Mouse (Mus musculus) CH12.LX (cell line): ENCODE data around the gene Nck2. TPM values are rescaled to one million over a fixed set of nuclear protein-coding genes. Genes with fewer than 3 reads are reported as not detected.

ENCODE experiments used
- DNase-seq: peaks from one replicate; pipeline ENCODE4 v3.0.0-alpha.2; 2013; ENCODE audit errors: extremely low read depth
- H3K27ac ChIP-seq: 2 replicates; pipeline ENCODE4 v1.5.1; 2012; ENCODE audit warnings: low read depth, mild to moderate bottlenecking, control low read depth, moderate library complexity; ENCODE audit not compliant: insufficient read depth
- H3K27me3 ChIP-seq: replicated peaks from 2 replicates; pipeline ENCODE3; 2012; ENCODE audit warnings: inconsistent platforms
- H3K36me3 ChIP-seq, 2 experiments: replicated peaks in 1 of 2; 2 replicates each; pipeline versions ENCODE3 to v1.6.1; 2012; ENCODE audit warnings: inconsistent platforms in 1 of 2, low read length in 1 of 2, mild to moderate bottlenecking in 1 of 2, mixed read lengths in 1 of 2, moderate library complexity in 1 of 2; ENCODE audit not compliant: control insufficient read depth in 1 of 2, insufficient read depth in 1 of 2
- H3K4me1 ChIP-seq, 2 experiments: 2 replicates each; pipeline ENCODE4 v1.6.1; 2012; ENCODE audit warnings: inconsistent platforms in 1 of 2, moderate library complexity in 1 of 2; ENCODE audit not compliant: insufficient read depth in 2 of 2, control insufficient read depth in 1 of 2
- H3K4me2 ChIP-seq: 2 replicates; pipeline ENCODE4 v1.6.1; 2012; ENCODE audit warnings: low read depth, mild to moderate bottlenecking, control low read depth; ENCODE audit not compliant: poor library complexity, insufficient read depth, severe bottlenecking
- H3K4me3 ChIP-seq, 3 experiments: fragments of 150-350 bp in 1 of 3; sonication (generic) in 1 of 3; replicated peaks in 1 of 3; 2 replicates each; pipeline versions ENCODE3 to v1.5.1; 2011 to 2012; ENCODE audit warnings: low read depth in 2 of 3, low read length in 2 of 3, mild to moderate bottlenecking in 2 of 3, moderate library complexity in 2 of 3, control low read depth in 1 of 3, improper control_type of control experiment in 1 of 3, inconsistent platforms in 1 of 3, mixed read lengths in 1 of 3; ENCODE audit not compliant: poor library complexity in 1 of 3
- H3K79me2 ChIP-seq: replicated peaks from 2 replicates; pipeline ENCODE4 v1.6.1; 2012; ENCODE audit warnings: mild to moderate bottlenecking, moderate library complexity; ENCODE audit not compliant: control insufficient read depth, poor library complexity, insufficient read depth, severe bottlenecking; ENCODE audit errors: extremely low read depth
- H3K9ac ChIP-seq: 2 replicates; pipeline ENCODE4 v1.6.1; 2012; ENCODE audit warnings: low read depth, mild to moderate bottlenecking, control low read depth, moderate library complexity; ENCODE audit not compliant: insufficient read depth
- H3K9me3 ChIP-seq: replicated peaks from 2 replicates; pipeline ENCODE3; 2012; ENCODE audit warnings: low read length, inconsistent platforms, mixed read lengths
- CHD2 ChIP-seq: IDR thresholded peaks from 2 replicates; pipeline ENCODE4 v1.6.1; 2011; ENCODE audit warnings: low read length, improper control_type of control experiment
- CTCF ChIP-seq, 2 experiments: IDR thresholded peaks in 1 of 2; conservative IDR thresholded peaks in 1 of 2; 2 replicates each; pipeline ENCODE4 v1.5.1; 2011 to 2012; ENCODE audit warnings: low read depth in 2 of 2, low read length in 2 of 2, improper control_type of control experiment in 1 of 2, inconsistent platforms in 1 of 2, mild to moderate bottlenecking in 1 of 2, moderate library complexity in 1 of 2
- ELF1 ChIP-seq: IDR thresholded peaks from 2 replicates; pipeline ENCODE4 v1.6.1; 2014; ENCODE audit warnings: low read depth, mild to moderate bottlenecking, inconsistent platforms, low read length, improper control_type of control experiment
- EP300 ChIP-seq: IDR thresholded peaks from 2 replicates; pipeline ENCODE4 v1.6.1; 2011; ENCODE audit warnings: low read length, improper control_type of control experiment
- ETS1 ChIP-seq: conservative IDR thresholded peaks from 2 replicates; pipeline ENCODE4 v1.6.1; 2012; ENCODE audit warnings: low read depth, mild to moderate bottlenecking, inconsistent platforms, low read length, improper control_type of control experiment, moderate library complexity
- GABPA ChIP-seq: IDR thresholded peaks from 2 replicates; pipeline ENCODE4 v1.6.1; 2012; ENCODE audit warnings: low read depth, low read length, improper control_type of control experiment, inconsistent platforms; ENCODE audit not compliant: insufficient replicate concordance
- HCFC1 ChIP-seq: IDR thresholded peaks from 2 replicates; pipeline ENCODE4 v1.6.1; 2012; ENCODE audit warnings: low read depth, mild to moderate bottlenecking, inconsistent platforms, low read length, improper control_type of control experiment
- JUN ChIP-seq: IDR thresholded peaks from 2 replicates; pipeline ENCODE4 v1.6.1; 2011; ENCODE audit warnings: low read depth, mild to moderate bottlenecking, low read length, improper control_type of control experiment, moderate library complexity; ENCODE audit not compliant: insufficient read depth
- KAT2A ChIP-seq: IDR thresholded peaks from 2 replicates; pipeline ENCODE4 v1.6.1; 2012; ENCODE audit warnings: low read length, improper control_type of control experiment, inconsistent platforms; ENCODE audit not compliant: insufficient replicate concordance
- MAFK ChIP-seq: IDR thresholded peaks from 2 replicates; pipeline ENCODE4 v1.6.1; 2011; ENCODE audit warnings: low read length, improper control_type of control experiment; ENCODE audit not compliant: insufficient replicate concordance
- MAX ChIP-seq: IDR thresholded peaks from 2 replicates; pipeline ENCODE4 v1.6.1; 2011; ENCODE audit warnings: low read length, improper control_type of control experiment
- MEF2A ChIP-seq: IDR thresholded peaks from 2 replicates; pipeline ENCODE4 v1.6.1; 2014; ENCODE audit warnings: low read depth, mild to moderate bottlenecking, inconsistent platforms, low read length, improper control_type of control experiment, borderline replicate concordance
- MXI1 ChIP-seq: IDR thresholded peaks from 2 replicates; pipeline ENCODE4 v1.6.1; 2011; ENCODE audit warnings: mild to moderate bottlenecking, low read depth, low read length, improper control_type of control experiment
- MYC ChIP-seq: IDR thresholded peaks from 2 replicates; pipeline ENCODE4 v1.6.1; 2011; ENCODE audit warnings: low read depth, mild to moderate bottlenecking, improper control_type of control experiment, low read length
- NELFE ChIP-seq: IDR thresholded peaks from 2 replicates; pipeline ENCODE4 v1.6.1; 2011; ENCODE audit warnings: low read depth, low read length, improper control_type of control experiment
- NRF1 ChIP-seq: IDR thresholded peaks from 2 replicates; pipeline ENCODE4 v1.6.1; 2014; ENCODE audit warnings: low read depth, mild to moderate bottlenecking, inconsistent platforms, low read length, improper control_type of control experiment, moderate library complexity
- POLR2A ChIP-seq: IDR thresholded peaks from 2 replicates; pipeline ENCODE4 v1.6.1; 2011; ENCODE audit warnings: low read depth, mild to moderate bottlenecking, improper control_type of control experiment, low read length
- POLR2AphosphoS2 ChIP-seq: IDR thresholded peaks from 2 replicates; pipeline ENCODE4 v1.6.1; 2011; ENCODE audit warnings: low read depth, low read length, improper control_type of control experiment
- RCOR1 ChIP-seq: conservative IDR thresholded peaks from 2 replicates; pipeline ENCODE4 v1.6.1; 2012; ENCODE audit warnings: low read depth, mild to moderate bottlenecking, inconsistent platforms, low read length, improper control_type of control experiment
- SIN3A ChIP-seq: IDR thresholded peaks from 2 replicates; pipeline ENCODE4 v1.6.1; 2012; ENCODE audit warnings: low read length, improper control_type of control experiment, inconsistent platforms
- SMC3 ChIP-seq: IDR thresholded peaks from 2 replicates; pipeline ENCODE4 v1.6.1; 2011; ENCODE audit warnings: low read depth, low read length, improper control_type of control experiment
- TCF12 ChIP-seq: IDR thresholded peaks from 2 replicates; pipeline ENCODE4 v1.6.1; 2014; ENCODE audit warnings: low read depth, mild to moderate bottlenecking, inconsistent platforms, low read length, improper control_type of control experiment
- UBTF ChIP-seq: IDR thresholded peaks from 2 replicates; pipeline ENCODE4 v1.6.1; 2012; ENCODE audit warnings: low read depth, mild to moderate bottlenecking, inconsistent platforms, low read length, improper control_type of control experiment, moderate library complexity
- USF1 ChIP-seq: IDR thresholded peaks from 2 replicates; pipeline ENCODE4 v1.6.1; 2014; ENCODE audit warnings: low read depth, mild to moderate bottlenecking, inconsistent platforms, low read length, improper control_type of control experiment
- ZC3H11A ChIP-seq: IDR thresholded peaks from 2 replicates; pipeline ENCODE4 v1.6.1; 2012; ENCODE audit warnings: low read depth, mild to moderate bottlenecking, inconsistent platforms, low read length, improper control_type of control experiment
- ZKSCAN1 ChIP-seq: IDR thresholded peaks from 2 replicates; pipeline ENCODE4 v1.6.1; 2012; ENCODE audit warnings: low read depth, inconsistent platforms, low read length, improper control_type of control experiment, borderline replicate concordance
- ZMIZ1 ChIP-seq: IDR thresholded peaks from 2 replicates; pipeline ENCODE4 v1.6.1; 2012; ENCODE audit warnings: low read depth, mild to moderate bottlenecking, inconsistent platforms, low read length, improper control_type of control experiment
- dilution Hi-C: fragments of 300-500 bp; cut with MboI; formaldehyde crosslinking; loops from 2 replicates; pipeline ENCODE4 v1.14.3; 2020; ENCODE audit warnings: low sequenced_read_pairs; ENCODE audit not compliant: extremely low pct_unique_long_range_greater_than_20kb, extremely low pct_ligation_motif_present
- in situ Hi-C: fragments of 300-500 bp; cut with MboI; formaldehyde crosslinking; loops from 3 replicates; pipeline ENCODE4 v1.14.3; 2019; ENCODE audit warnings: low sequenced_read_pairs, low pct_ligation_motif_present, low pct_unique_long_range_greater_than_20kb, mixed read lengths
- polyA plus RNA-seq: library from polyadenylated mRNA; unstranded; fragments of >175 nt; gene quantifications from 2 replicates; pipeline ENCODE4 v1.2.1, GENCODE M21; 2012; ENCODE audit warnings: low read depth; ENCODE audit not compliant: insufficient read length
- total RNA-seq, 2 experiments: library from RNA; depleted of rRNA; stranded (reverse); fragments of 300-350 nt in 1 of 2; fragments of >200 nt in 1 of 2; gene quantifications; 2 replicates each; pipeline ENCODE4 v1.2.3; 2012 to 2014

Nck2 gene
- total and polyA plus RNA-seq, 3 experiments = 4.4 to 7.6 (median 4.6) TPM

DNA sequence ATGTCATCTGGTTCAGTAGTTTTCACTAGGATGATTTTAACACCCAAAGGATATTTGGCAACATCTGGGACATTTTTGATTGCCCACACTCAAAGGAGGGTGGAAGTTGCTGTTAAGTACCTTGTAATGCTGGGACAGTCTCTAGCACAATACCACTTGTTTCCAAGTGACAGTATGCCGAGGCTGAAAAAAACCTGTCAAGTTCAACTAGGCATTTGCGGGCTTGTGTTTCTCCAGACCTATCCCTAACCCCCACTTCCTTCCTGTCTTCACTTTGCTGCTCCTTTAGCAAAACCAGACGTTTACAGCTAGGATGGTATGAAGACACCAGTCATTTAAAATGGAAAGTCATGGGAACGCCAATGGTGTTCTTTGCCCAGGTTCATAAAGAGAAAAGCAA is 51.7 kb downstream of the Nck2 start:
- no peak overlapping the region for H3K4me2 ChIP-seq
- no peaks in the 10 kb centered on the region for H3K79me2 ChIP-seq
- H3K27ac ChIP-seq = no peak overlapping the region
- in situ Hi-C loops (no loop called here), dilution Hi-C loops (no loop called here)
- H3K36me3 ChIP-seq = peaks cover 0 to 3% of the 10 kb centered on the region in 2 experiments
- no peak overlapping the region for H3K9ac ChIP-seq
- TF ChIP-seq MXI1 = no peak
- TF ChIP-seq MAX = no peak
- no peak for TF ChIP-seq GABPA
- no peak for TF ChIP-seq ZC3H11A
- TF ChIP-seq ELF1 = no peak
- no peak for TF ChIP-seq MAFK
- TF ChIP-seq USF1 = no peak
- no peak for TF ChIP-seq SMC3
- no peak for TF ChIP-seq ZKSCAN1
- TF ChIP-seq CHD2 = no peak
- TF ChIP-seq UBTF = no peak
- TF ChIP-seq NRF1 = no peak
- no peak for TF ChIP-seq CTCF (conservative IDR thresholded peaks at IDR 0.05 in 1 of 2, IDR thresholded peaks at IDR 0.05 in 1 of 2; ENCODE audit: low read depth in 2 of 2, low read length in 2 of 2)
- no peak for TF ChIP-seq EP300
- TF ChIP-seq POLR2A = no peak
- TF ChIP-seq MYC = no peak
- TF ChIP-seq NELFE = no peak
- no peak for TF ChIP-seq POLR2AphosphoS2
- TF ChIP-seq SIN3A = no peak
- no peak for TF ChIP-seq MEF2A
- H3K4me1 ChIP-seq = peaks cover 0 to 7% of the 10 kb centered on the region in 2 experiments; a peak in 2 of 4 replicates
- H3K27me3 ChIP-seq = no peaks in the 10 kb centered on the region
- H3K9me3 ChIP-seq = no peaks in the 10 kb centered on the region
- no peak overlapping the region for H3K4me3 ChIP-seq
- DNase-seq = no peak

DNA sequence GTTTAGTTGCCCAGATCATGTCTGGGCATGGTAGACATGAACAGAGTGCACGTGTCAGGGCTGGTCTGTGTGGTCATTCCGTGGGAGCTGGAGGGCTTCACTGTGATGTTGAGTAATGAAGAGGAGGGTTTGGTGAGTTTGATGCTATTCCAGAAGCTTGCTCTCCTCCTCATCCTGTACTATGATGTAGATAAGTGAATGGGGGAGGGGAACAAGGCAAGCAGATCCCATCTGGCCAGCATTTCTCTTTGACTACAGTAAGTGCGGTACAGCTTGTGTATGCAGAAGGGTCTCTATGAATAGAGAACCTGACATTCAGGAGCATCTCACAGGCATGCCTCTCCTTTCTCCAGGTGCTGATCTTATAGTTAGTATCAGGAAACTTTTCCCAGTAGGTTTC is 52.6 kb downstream of the Nck2 start:
- H3K9ac ChIP-seq = no peak overlapping the region
- in situ Hi-C loops (no loop called here), dilution Hi-C loops (no loop called here)
- no peak overlapping the region for H3K4me3 ChIP-seq
- no peaks in the 10 kb centered on the region for H3K36me3 ChIP-seq
- H3K27ac ChIP-seq = no peak overlapping the region
- H3K9me3 ChIP-seq = no peaks in the 10 kb centered on the region
- no peak overlapping the region for H3K4me2 ChIP-seq
- DNase-seq = no peak
- no peaks in the 10 kb centered on the region for H3K27me3 ChIP-seq
- H3K79me2 ChIP-seq = no peaks in the 10 kb centered on the region
- TF ChIP-seq POLR2AphosphoS2 (no peak), HCFC1 (no peak), MAFK (no peak), JUN (no peak), RCOR1 (no peak), KAT2A (no peak), ZMIZ1 (no peak), ZC3H11A (no peak), ETS1 (no peak), NRF1 (no peak), NELFE (no peak), MYC (no peak), TCF12 (no peak)
- peaks cover 0 to 1% of the 10 kb centered on the region in 2 experiments; a peak in 1 of 4 replicates for H3K4me1 ChIP-seq
